Mouse (Mus musculus): Measurements from ENCODE around the gene Jmjd1c.
A peak's percentile ranks its signal among the peaks of the same experiment; 100 is the strongest.

Gene Jmjd1c

GRCm38 (mm10) chr10:67095798-67096620 is at the start of gene Jmjd1c:
Gene Jmjd1c, plus strand, starts transcription at chr10:67096125.
- peak; percentile 85 for DNase-seq

- DNase-seq, result no peak
Observed at GRCm38 (mm10) chr10:67047712-67048645, 47.9 kb upstream of the Jmjd1c start.

- DNase-seq, result no peak
Observed at GRCm38 (mm10) chr10:67048871-67049615, 46.9 kb upstream of the Jmjd1c start.

- DNase-seq, result no peak
Observed at GRCm38 (mm10) chr10:67049621-67050020, 46.3 kb upstream of the Jmjd1c start.

GRCm38 (mm10) chr10:67050766-67051165 is 45.2 kb upstream of the Jmjd1c start:
- no peak for DNase-seq

GRCm38 (mm10) chr10:67051466-67051865 is 44.5 kb upstream of the Jmjd1c start:
- DNase-seq, result no peak

- no peak for DNase-seq
Observed at GRCm38 (mm10) chr10:67052429-67052828, 43.5 kb upstream of the Jmjd1c start.

GRCm38 (mm10) chr10:67053475-67053874 is 42.5 kb upstream of the Jmjd1c start:
- no peak for DNase-seq

GRCm38 (mm10) chr10:67055867-67056856 is 39.8 kb upstream of the Jmjd1c start:
- peak; percentile 70 for DNase-seq

GRCm38 (mm10) chr10:67057208-67057607 is 38.7 kb upstream of the Jmjd1c start:
- no peak for DNase-seq

- no peak for DNase-seq
Observed at GRCm38 (mm10) chr10:67057696-67058095, 38.2 kb upstream of the Jmjd1c start.

- peak; percentile 82 for DNase-seq
Observed at GRCm38 (mm10) chr10:67058297-67058696, 37.6 kb upstream of the Jmjd1c start.

GRCm38 (mm10) chr10:67058702-67059101 is 37.2 kb upstream of the Jmjd1c start:
- DNase-seq, result no peak

GRCm38 (mm10) chr10:67061367-67061801 is 34.5 kb upstream of the Jmjd1c start:
- DNase-seq, result no peak

- no peak for DNase-seq
Observed at GRCm38 (mm10) chr10:67061823-67062222, 34.1 kb upstream of the Jmjd1c start.

- no peak for DNase-seq
Observed at GRCm38 (mm10) chr10:67065277-67065887, 30.5 kb upstream of the Jmjd1c start.

- DNase-seq, result no peak
Observed at GRCm38 (mm10) chr10:67065927-67066326, 30.0 kb upstream of the Jmjd1c start.

GRCm38 (mm10) chr10:67066421-67066820 is 29.5 kb upstream of the Jmjd1c start:
- DNase-seq, result no peak

GRCm38 (mm10) chr10:67069013-67069412 is 26.9 kb upstream of the Jmjd1c start:
- no peak for DNase-seq

GRCm38 (mm10) chr10:67071389-67071788 is 24.5 kb upstream of the Jmjd1c start:
- DNase-seq, result no peak

GRCm38 (mm10) chr10:67071884-67072283 is 24.0 kb upstream of the Jmjd1c start:
- DNase-seq, result no peak

Data from cerebellum, adult 11 months (tissue).